Mouse (Mus musculus): Measurements from ENCODE around the gene Alox5.

DNA sequence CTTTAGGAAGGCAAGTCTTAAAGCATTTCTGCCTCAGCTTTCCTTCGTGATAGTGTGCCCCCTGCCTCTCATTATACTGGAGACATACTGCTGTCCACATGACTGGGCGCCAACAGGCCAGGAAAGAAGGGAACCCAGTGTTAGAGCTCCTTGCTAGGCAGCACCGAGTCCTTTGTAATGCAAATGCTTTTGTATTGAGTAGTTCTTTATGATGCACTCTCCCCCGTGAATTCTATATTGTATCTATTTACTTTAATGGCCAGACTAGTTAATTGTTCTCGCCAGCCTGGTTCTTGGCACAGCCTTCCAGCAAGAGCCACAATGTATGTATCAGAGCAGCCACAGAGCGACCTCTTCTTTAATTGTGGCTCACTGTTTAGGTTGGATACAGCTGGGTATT is 63.4 kb downstream of the Alox5 start:
- TF ChIP-seq CTCF (IDR thresholded peaks at IDR 0.05; ENCODE audit: borderline replicate concordance, insufficient read depth, low read depth, low read length) = no peak
- no peak for TF ChIP-seq POLR2A (IDR thresholded peaks at IDR 0.05; ENCODE audit: borderline replicate concordance, insufficient read depth, low read length)
